Mouse (Mus musculus) stomach, postnatal 0 days (tissue): ENCODE results near the gene Gdap1l1. TPM values are rescaled to one million over a fixed set of nuclear protein-coding genes. Genes with fewer than 3 reads are reported as not detected.

ENCODE experiments used
- ATAC-seq: fragments of 200-750 bp; cut with Nextera tagmentation; 2 replicates; pipeline ENCODE4 v1.8.0; 2017; ENCODE audit not compliant: low FRiP score, low TSS enrichment
- DNase-seq: peaks from one replicate; pipeline ENCODE4 v3.0.0-alpha.2; 2016; ENCODE audit warnings: low spot score
- H3K27ac ChIP-seq: fragments of 300-500 bp; sonication (generic); replicated peaks from 2 replicates; pipeline ENCODE4 v1.5.1; 2014; ENCODE audit warnings: mild to moderate bottlenecking, control low read depth
- H3K27me3 ChIP-seq: fragments of 300-500 bp; sonication (generic); 2 replicates; pipeline ENCODE4 v1.6.1; 2014; ENCODE audit warnings: low read length; ENCODE audit not compliant: control insufficient read depth, insufficient read depth
- H3K36me3 ChIP-seq: fragments of 300-500 bp; sonication (generic); 2 replicates; pipeline ENCODE4 v1.6.1; 2014; ENCODE audit warnings: low read length, mixed read lengths; ENCODE audit not compliant: control insufficient read depth, insufficient read depth
- H3K4me1 ChIP-seq: fragments of 300-500 bp; sonication (generic); replicated peaks from 2 replicates; pipeline ENCODE4 v1.6.1; 2014; ENCODE audit warnings: antibody characterized with exemption; ENCODE audit not compliant: control insufficient read depth, insufficient read depth
- H3K4me2 ChIP-seq: fragments of 300-500 bp; sonication (generic); replicated peaks from 2 replicates; pipeline ENCODE4 v1.6.1; 2014; ENCODE audit warnings: low read depth, mild to moderate bottlenecking, control low read depth, moderate library complexity
- H3K4me3 ChIP-seq: fragments of 300-500 bp; sonication (generic); 2 replicates; pipeline ENCODE4 v1.5.1; 2014; ENCODE audit warnings: low read depth, low read length, control low read depth
- H3K9ac ChIP-seq: fragments of 300-500 bp; sonication (generic); 2 replicates; pipeline ENCODE4 v1.6.1; 2014; ENCODE audit warnings: mild to moderate bottlenecking, low read length, control low read depth, mixed read lengths
- H3K9me3 ChIP-seq: fragments of 300-500 bp; sonication (generic); 2 replicates; pipeline ENCODE4 v1.6.1; 2016; ENCODE audit warnings: low read length; ENCODE audit not compliant: control insufficient read depth
- CTCF ChIP-seq: IDR thresholded peaks from 2 replicates; pipeline ENCODE4 v1.5.1; 2016; ENCODE audit warnings: antibody characterized with exemption, low read depth, mild to moderate bottlenecking, moderate library complexity
- EP300 ChIP-seq: optimal IDR thresholded peaks from 2 replicates; pipeline ENCODE3; 2016; ENCODE audit warnings: antibody characterized with exemption
- whole genome bisulfite sequencing: fragments of 180-500 bp; shearing (Covaris S2); extraction: QIAGEN DNeasy Blood & Tissue Kit; methylation state at CpG from one replicate; pipeline ENCODE4 v1.1.7; 2014; 5-methylcytosine and 5-hydroxymethylcytosine counted together
- polyA plus RNA-seq: library from polyadenylated mRNA; unstranded; fragments of >200 nt; fragmentation: Nextera tagmentation; extraction: Ambion mirVana; gene quantifications from 2 replicates; pipeline ENCODE4 v1.2.1, GENCODE M21; 2015

Gene Gdap1l1
- polyA plus RNA-seq, 1 experiment from 2014 or later = 1.9 TPM

DNA sequence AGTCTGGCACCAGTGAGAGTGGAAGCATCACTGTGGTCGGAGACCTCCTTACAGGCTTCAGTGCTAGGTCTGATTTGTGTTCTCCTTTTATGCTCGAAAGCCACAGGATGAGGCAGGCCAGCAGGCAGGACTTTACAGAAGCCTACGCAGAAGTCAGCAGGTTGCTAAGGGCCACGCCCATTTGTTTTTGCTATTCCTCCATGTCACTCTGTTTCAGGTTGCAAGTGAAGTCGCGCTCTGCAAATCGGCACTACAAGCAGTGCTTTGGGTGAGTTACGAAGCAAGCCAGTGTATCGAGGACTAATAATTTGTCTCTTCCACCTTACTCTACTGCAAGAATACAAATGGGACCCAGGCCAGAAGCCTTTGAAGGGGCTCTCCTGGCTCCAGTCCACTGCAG is 7.0 kb upstream of the Gdap1l1 start:
- DNase-seq = no peak
- no peaks in the 10 kb centered on the region for H3K4me1 ChIP-seq
- no peak for TF ChIP-seq CTCF
- TF ChIP-seq EP300 = no peak
- no peaks in the 10 kb centered on the region for H3K36me3 ChIP-seq
- no peak overlapping the region for H3K4me2 ChIP-seq
- no peak for ATAC-seq
- no peaks in the 10 kb centered on the region for H3K9me3 ChIP-seq
- no peak overlapping the region for H3K4me3 ChIP-seq
- H3K27ac ChIP-seq = no peak overlapping the region
- H3K27me3 ChIP-seq = no peaks in the 10 kb centered on the region
- WGBS = 75% methylated on average over 9 of the region's 9 CpGs
- no peak overlapping the region for H3K9ac ChIP-seq

DNA sequence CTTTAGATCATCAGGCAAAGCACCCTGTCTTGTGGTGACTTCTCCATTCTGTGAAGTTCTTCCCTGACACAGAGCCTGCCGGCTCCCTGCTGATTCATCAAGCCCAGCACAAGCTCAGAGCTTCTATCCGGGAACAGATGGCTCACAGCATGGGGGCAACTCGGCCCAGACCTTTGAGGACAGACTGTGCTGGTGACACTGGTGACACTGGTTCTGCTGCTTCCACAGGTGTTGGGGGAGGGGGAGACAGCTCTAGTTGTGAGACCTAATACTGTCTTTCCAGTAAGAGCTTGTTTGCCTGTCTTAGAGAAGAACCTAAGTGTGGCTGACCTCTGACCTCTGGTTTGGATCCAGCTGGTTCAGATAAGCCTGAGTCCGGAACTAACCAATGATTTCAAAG is 4.3 kb upstream of the Gdap1l1 start:
- WGBS = 16% methylated on average over 4 of the region's 4 CpGs
- ATAC-seq (no peak), DNase-seq (no peak)
- TF ChIP-seq EP300 (no peak), CTCF (no peak)
- Histone ChIP-seq H3K27me3 (no peaks in the 10 kb centered on the region), H3K4me3 (no peak overlapping the region), H3K36me3 (no peaks in the 10 kb centered on the region), H3K4me2 (no peak overlapping the region), H3K9ac (no peak overlapping the region), H3K27ac (no peak overlapping the region), H3K4me1 (no peaks in the 10 kb centered on the region), H3K9me3 (no peaks in the 10 kb centered on the region)

DNA sequence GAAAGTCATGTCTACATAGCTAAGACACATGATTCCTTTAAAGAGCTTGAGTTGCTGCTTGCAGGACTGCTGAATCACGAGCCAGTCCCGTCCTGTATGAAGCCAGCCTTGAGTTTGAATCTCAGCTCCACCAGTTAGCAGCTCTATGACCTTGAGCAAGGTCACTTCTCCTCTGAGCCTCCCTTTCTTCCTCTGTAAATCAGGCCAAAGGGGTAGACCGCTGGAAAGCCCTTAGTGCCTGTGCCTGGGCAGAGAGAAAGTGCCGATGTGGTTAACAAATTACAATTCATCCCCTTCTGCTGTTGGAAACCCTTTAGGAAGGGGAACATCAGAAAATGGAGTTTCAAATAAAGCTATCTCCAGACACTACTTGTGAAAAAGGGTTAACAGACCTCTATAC is 476 bp upstream of the Gdap1l1 start:
- Histone ChIP-seq H3K4me2 (peak overlapping the region; percentile 44), H3K4me1 (no peaks in the 10 kb centered on the region), H3K9me3 (no peaks in the 10 kb centered on the region), H3K9ac (no peak overlapping the region), H3K27ac (no peak overlapping the region), H3K27me3 (no peaks in the 10 kb centered on the region), H3K36me3 (no peaks in the 10 kb centered on the region), H3K4me3 (no peak overlapping the region)
- ATAC-seq (no peak), DNase-seq (no peak)
- no peak for TF ChIP-seq CTCF
- TF ChIP-seq EP300 = no peak
- WGBS = 48% methylated on average over 4 of the region's 4 CpGs

DNA sequence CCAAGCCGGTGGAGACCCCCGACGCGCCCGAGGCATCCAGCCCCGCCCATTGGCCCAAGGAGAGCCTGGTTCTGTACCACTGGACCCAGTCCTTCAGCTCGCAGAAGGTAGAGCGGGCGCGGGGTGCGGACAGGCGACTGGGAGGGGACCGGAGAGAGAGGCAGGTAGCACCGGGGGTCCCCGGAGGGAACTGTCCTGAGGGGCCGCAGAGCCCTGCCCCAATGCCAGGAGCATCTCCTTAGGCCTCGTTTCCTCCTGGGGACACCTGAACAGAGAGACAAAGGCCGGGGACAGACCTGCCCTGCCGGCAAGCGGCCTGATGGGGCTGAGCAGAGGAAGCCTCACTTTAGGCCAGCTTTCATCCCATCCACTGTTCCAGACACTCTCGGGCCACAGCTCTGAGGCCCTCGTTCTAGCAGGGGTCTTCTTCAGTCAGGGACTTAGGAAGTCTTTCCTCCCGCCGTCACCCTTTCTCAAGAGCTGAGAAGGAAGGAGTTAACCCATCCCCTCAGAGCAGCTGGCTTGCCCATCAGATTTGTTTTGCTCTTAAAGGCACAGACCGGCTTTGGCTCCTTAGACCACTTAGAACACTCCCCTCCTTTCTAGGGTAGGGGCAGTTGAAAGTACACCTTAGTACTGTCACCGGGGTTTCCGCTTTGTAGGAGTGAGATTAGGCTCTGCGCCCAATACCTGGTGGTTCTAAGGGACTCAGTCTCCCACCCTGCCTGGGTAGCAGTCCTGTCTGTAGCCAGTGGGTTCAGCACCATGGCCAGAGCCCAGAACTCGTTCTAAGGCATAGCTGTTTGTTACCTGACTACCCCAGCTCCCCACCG is 559 bp downstream of the Gdap1l1 start:
- Histone ChIP-seq H3K27ac (no peak overlapping the region), H3K36me3 (no peaks in the 10 kb centered on the region), H3K4me2 (peak overlapping the region; percentile 44), H3K9ac (no peak overlapping the region), H3K27me3 (no peaks in the 10 kb centered on the region), H3K4me1 (no peaks in the 10 kb centered on the region), H3K9me3 (no peaks in the 10 kb centered on the region), H3K4me3 (peak overlapping the region; percentile 33)
- 2% methylated on average over 23 of the region's 30 CpGs for WGBS
- TF ChIP-seq EP300 (no peak), CTCF (no peak)
- 0 out of 2 replicates have a peak, but pooled peaks have one; percentile 11 for ATAC-seq
- DNase-seq = peak; percentile 62

DNA sequence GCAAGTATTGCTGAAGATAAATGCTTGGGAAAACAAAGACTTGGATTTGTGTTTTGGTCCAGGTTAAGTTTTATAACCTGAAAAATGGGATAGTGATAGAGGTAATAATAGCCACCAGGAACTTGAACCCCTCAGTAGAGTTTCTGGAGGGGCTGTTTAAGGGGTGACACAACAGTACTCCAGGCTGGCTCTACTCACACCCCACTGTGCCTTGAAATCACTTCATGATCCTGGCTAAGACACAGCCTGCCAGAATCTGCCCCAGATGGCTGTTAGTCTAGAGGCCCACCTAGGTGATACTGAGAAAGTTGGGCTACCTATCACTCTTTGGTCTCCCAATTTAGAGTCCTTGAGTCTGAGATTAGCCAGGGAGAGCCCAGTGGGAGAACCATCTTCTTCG is 1.2 kb downstream of the Gdap1l1 start:
- DNase-seq (no peak), ATAC-seq (no peak)
- H3K27ac ChIP-seq = no peak overlapping the region
- TF ChIP-seq EP300 = no peak
- TF ChIP-seq CTCF = no peak
- no peaks in the 10 kb centered on the region for H3K27me3 ChIP-seq
- H3K36me3 ChIP-seq = no peaks in the 10 kb centered on the region
- H3K9ac ChIP-seq = no peak overlapping the region
- 64% methylated on average over 1 of the region's 1 CpGs for WGBS
- H3K4me3 ChIP-seq = no peak overlapping the region
- no peaks in the 10 kb centered on the region for H3K4me1 ChIP-seq
- H3K9me3 ChIP-seq = no peaks in the 10 kb centered on the region
- H3K4me2 ChIP-seq = no peak overlapping the region

DNA sequence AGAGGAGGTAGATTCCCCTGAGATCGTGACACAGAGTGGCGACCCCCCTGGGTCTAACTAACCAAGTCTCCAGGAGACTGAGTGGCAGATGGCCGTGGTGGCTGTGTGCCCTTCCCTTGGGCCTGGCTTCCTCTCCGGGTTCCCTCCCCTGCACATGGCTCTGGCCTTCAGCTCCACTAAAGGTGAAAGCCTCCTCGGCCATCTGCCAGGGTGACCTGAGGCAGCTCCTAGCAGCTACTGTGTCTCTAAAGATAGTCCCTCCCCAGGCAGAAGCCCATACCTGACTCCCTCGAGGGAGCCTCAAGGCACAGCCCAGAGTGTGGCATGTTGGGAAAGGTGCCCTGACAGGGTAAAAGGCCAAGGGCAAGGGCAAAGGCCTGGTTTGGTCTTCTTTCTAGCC is 5.3 kb downstream of the Gdap1l1 start:
- no peaks in the 10 kb centered on the region for H3K27me3 ChIP-seq
- no peak overlapping the region for H3K27ac ChIP-seq
- no peaks in the 10 kb centered on the region for H3K36me3 ChIP-seq
- DNase-seq (no peak), ATAC-seq (no peak)
- no peaks in the 10 kb centered on the region for H3K4me1 ChIP-seq
- H3K4me3 ChIP-seq = no peak overlapping the region
- H3K9me3 ChIP-seq = no peaks in the 10 kb centered on the region
- no peak overlapping the region for H3K9ac ChIP-seq
- 66% methylated on average over 6 of the region's 6 CpGs for WGBS
- TF ChIP-seq CTCF = no peak
- no peak for TF ChIP-seq EP300
- no peak overlapping the region for H3K4me2 ChIP-seq
